Mouse (Mus musculus) urinary bladder, adult 2 months (tissue): ENCODE measurements around the gene Xpo4. TPM values are rescaled to one million over a fixed set of nuclear protein-coding genes. Genes with fewer than 3 reads are reported as not detected.
"Not testable (repeated sequence)": the region's sequence is repeated elsewhere in the genome, so short reads cannot be mapped to it uniquely, and the experiment has no call there.

Experiments
- DNase-seq: peaks from one replicate; pipeline ENCODE4 v3.0.0; 2022; ENCODE audit warnings: low spot score
- polyA plus RNA-seq: library from polyadenylated mRNA; depleted of rRNA; stranded (reverse); fragments of >200 nt; gene quantifications from 2 replicates; pipeline ENCODE4 v1.2.3, GENCODE M21; 2012

Gene Xpo4
- polyA plus RNA-seq, 1 experiment: 7.6 TPM

DNA sequence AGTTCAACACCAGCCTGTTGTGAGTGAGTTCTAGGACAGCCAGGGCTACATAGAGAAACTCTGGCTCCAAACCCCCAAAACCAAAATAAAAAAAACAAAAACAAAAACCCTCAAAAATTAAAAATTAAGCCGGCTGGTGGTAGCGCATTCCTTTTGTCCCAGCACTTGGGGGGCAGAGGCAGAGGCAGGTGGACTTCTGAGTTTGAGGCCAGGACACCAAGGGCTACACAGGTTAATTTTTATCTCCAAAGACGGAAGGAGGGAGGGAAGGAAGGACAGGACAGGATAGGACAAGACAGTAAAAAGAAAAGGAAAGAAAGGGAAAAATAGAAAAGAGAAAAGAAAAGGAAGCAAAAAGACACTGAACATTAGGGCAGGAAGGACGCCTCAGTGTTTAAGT lies 17.5 kb upstream of the Xpo4 start:
- DNase-seq: no peak

GRCm38 (mm10) chr14:57679958-57680535 lies 14.8 kb upstream of the Xpo4 start:
- DNase-seq: peak; percentile 60

GRCm38 (mm10) chr14:57679523-57679922 lies 14.3 kb upstream of the Xpo4 start:
- no peak for DNase-seq

DNA sequence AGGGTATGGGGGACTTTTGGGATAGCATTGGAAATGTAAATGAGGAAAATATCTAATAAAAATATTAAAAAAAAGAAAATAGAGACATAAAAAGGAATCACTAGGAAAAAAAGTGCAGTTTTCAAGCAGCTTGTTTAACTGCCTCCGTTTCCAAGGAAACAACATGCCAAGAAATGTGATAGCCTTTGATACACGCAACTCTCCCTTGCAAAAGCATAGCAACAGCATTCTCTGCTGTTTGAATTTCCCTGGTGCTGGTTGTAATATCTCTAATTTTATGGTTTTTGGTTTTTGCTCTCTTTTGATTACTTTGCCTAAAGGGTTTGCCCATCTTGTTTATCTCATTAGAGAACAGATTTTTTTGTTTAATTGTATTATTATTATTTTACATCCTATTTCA lies 10.3 kb upstream of the Xpo4 start:
- DNase-seq: no peak

DNA sequence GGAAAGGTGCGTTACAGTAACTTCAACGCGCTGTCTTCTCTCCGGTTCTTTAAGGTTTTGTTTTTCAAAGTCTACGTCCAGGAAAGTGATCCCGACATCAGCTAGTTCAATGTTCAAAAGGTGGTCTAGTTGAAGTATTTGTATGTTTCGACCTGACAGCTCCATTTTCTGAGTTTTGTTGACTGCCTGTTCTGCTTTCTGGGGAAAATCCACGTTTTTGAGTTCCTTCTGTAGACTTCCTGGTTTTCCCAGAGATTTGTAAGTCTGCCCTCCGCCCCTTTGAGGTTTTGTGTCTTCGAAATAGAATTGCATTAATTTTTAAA lies 359 bp upstream of the Xpo4 start:
- DNase-seq: no peak

- peak; percentile 36 for DNase-seq
These were observed 864 bp downstream of the Xpo4 start for GRCm38 (mm10) chr14:57664311-57664821.

DNA sequence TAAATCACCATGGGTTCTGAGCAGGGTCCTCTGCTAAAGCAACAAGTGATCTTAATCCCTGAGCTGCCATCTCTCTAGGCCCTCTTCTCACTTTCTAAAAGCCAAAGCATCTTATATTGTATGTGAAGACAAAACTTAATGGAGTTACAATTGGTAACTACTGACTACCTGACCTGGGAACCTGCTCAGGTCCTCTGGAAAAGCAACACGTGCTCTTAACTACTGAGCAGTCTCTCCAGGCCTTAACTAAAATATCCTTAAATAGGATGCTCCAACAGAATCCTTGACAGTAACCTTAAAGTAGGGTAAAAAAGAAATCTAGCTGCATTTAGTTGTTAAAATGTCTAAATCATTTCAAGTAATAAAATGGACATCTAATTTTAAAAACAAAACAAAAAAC lies 1.6 kb downstream of the Xpo4 start:
- no peak for DNase-seq

- no peak for DNase-seq
These were observed 6.9 kb downstream of the Xpo4 start for GRCm38 (mm10) chr14:57658301-57658700.

DNA sequence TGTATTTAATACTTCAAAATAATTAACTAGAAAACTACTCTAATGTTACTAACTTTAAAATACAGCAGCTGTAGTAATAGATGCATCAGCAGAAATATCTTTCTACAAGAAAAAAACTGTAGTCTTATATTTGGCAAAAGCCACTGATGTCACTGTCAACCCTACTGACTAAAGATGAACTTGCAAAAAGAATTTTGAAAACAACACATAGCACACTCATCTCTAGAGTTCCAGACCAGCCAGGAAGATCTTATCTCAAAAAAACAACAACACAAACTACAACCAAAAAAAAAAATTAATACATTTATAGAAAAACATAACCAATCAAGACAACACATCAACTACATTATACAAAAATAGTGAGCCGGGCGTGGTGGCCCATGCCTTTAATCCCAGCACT lies 7.7 kb downstream of the Xpo4 start:
- DNase-seq: no peak

- not testable (repeated sequence) for DNase-seq
These were observed 8.7 kb downstream of the Xpo4 start for GRCm38 (mm10) chr14:57656519-57656918.

- DNase-seq: no peak
These were observed 15.7 kb downstream of the Xpo4 start for GRCm38 (mm10) chr14:57649501-57649900.

- no peak for DNase-seq
These were observed 19.1 kb downstream of the Xpo4 start for GRCm38 (mm10) chr14:57646155-57646554.

- DNase-seq: no peak
These were observed 26.1 kb downstream of the Xpo4 start for GRCm38 (mm10) chr14:57639153-57639552.

DNA sequence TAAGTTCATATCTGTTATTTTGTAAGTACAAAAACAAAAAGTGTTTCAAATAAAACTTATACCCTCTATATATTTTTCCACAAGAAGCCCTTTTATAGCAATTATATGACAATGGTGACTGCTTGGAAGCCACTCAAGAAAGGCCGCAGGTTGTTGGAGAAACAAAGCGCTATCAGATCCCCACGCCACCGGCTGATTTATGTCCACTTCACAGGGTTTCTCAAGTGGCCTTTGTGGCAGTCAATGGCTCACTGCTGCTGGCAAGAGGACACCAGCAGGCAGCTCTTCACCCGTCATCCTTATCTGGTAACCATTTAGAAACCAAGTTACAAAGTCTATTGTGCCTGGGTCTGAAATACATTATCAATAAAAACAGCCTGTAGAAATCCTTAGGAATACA lies 31.1 kb downstream of the Xpo4 start:
- DNase-seq: no peak

DNA sequence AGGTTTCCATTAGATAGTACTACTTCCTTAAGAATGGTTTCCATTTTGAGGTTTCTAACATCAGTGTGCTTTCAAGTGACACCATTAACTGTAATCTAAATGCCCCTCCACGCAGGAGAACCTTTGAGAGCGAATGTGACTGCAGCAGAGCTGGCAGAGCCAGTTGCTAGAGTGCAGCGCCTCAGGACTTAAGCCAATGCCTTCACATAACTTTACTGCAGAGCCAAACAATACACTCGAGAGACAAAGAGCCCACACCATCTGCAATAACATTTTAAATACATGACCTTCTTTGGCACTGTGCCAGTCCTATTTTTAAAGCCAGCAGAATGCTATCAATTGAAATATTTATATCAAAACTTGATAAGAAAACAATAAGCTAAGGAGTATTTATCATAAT lies 35.6 kb downstream of the Xpo4 start:
- no peak for DNase-seq

GRCm38 (mm10) chr14:57622934-57623333 lies 42.3 kb downstream of the Xpo4 start:
- no peak for DNase-seq

DNA sequence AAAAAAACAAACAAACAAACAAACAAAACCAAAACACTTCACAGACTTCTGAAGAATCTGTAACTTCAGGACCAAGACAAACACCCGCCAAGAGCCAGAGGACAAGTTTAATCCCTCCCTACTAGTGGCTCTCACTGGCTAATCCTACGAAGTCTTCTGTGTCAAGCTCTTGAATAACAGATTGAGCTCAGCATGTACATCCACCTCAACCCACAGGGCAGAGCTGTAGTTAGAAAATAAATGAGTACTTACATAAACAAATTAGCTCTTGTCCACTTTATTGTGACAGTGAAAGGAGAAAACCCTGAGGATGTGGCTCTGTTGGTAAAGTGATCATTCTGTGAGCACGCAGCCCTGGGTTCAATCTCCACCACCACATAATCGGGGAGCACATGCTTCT lies 43.5 kb downstream of the Xpo4 start:
- no peak for DNase-seq

DNA sequence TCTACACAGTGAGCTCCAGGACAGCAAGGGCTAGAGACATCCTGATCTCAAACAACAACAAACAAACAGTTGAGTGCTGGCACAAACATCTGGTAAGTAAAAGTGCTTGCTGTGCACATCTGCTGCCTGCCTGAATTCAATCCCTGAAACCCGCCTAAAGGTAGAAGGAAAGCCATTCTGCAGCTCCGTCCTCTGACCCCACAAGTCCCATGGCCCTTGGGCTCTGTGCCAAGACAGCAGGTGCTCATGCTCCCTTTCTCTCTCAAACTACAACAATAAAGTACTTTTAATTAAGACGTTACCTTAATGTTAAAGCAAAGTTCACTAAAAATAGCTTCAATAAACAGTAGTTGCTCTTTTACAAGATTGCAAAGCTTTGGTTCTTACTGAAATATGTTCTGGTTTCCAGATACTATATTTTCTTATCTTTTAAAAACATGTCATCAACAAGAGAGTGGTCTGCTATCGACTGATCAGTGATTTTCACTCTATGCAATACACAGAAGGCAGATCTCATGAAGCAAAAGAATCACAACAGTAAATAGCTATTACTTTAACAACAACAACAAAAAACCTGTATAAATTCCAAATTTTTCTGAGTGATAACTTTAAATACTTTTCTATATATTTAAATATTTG lies 44.5 kb downstream of the Xpo4 start:
- DNase-seq: no peak

DNA sequence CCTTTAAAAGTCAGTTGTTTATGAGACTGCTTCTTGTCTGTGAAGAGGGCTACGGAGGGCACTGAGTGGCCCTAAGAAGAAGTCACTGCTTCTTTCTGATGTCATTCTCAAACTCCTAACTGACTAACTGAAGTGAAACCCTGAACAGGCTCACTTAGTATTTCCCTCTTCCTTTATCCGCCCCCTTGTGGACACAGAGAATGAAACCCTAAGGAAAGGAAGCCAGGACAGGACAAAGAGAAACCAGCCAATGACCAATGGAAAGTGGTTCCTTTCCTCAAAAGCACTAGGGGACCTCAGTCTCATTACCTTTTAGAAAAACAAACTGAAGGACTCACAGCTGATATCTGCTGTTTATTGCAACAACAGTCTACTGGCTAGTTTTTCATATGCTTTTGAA lies 45.7 kb downstream of the Xpo4 start:
- no peak for DNase-seq

GRCm38 (mm10) chr14:57617675-57618074 lies 47.6 kb downstream of the Xpo4 start:
- no peak for DNase-seq

GRCm38 (mm10) chr14:57616339-57616965 lies 48.8 kb downstream of the Xpo4 start:
- no peak for DNase-seq

DNA sequence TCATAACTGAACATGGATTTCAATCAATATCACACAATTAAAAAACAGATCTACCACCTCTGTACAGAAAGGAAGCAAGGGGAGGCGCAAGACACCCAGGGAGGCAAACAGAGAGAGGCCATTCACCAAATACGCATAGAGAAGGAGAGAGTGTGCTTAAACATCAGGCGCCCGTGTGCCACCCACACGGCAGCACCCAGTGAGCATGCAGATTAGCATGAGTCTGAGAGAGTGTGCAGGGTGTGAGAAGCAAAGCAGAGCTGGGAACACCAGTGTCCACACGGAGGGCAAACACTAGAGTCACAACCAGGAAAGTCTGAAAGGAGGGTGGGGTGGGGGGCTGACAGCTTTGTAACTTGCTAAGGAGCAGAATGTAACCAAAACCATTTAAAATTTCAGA lies 49.4 kb downstream of the Xpo4 start:
- no peak for DNase-seq

- DNase-seq: no peak
These were observed 54.2 kb downstream of the Xpo4 start for GRCm38 (mm10) chr14:57611034-57611433.
